Mouse (Mus musculus): ENCODE measurements around the gene Tbc1d10c. TPM values are rescaled to one million over a fixed set of nuclear protein-coding genes. Genes with fewer than 3 reads are reported as not detected.

Tbc1d10c gene
- polyA plus RNA-seq, 1 experiment from 2014 or later, result 3.9 TPM

DNA sequence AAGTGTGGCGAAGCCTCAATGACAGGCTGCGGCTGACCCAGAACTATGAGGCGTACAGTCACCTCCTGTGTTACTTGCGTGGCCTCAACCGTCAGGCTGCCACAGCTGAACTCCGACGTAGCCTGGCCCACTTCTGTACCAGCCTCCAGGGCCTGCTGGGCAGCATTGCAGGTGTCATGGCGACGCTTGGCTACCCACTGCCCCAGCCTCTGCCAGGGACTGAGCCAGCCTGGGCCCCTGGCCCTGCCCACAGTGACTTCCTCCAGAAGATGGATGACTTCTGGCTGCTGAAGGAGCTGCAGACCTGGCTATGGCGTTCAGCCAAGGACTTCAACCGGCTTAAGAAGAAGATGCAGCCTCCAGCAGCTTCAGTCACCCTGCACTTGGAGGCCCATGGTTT, 31.1 kb upstream of the Tbc1d10c start:
- no peak for TF ChIP-seq CTCF (IDR thresholded peaks at IDR 0.05; ENCODE audit: low read depth)
- Histone ChIP-seq H3K9ac (ENCODE audit: low read depth, low read length) (no peak overlapping the region), H3K4me3 (replicated peaks; ENCODE audit: low read depth, low read length) (no peak overlapping the region), H3K27me3 (ENCODE audit: insufficient read depth, low read length) (no peaks in the 10 kb centered on the region), H3K27ac (peak overlapping the region; percentile 64; the same call in 1 of the 2 replicates), H3K9me3 (replicated peaks; ENCODE audit: low read length) (no peaks in the 10 kb centered on the region), H3K36me3 (ENCODE audit: insufficient read depth, low read length) (no peaks in the 10 kb centered on the region), H3K4me1 (replicated peaks; ENCODE audit: insufficient read depth, low read length) (peaks cover 31% of the 10 kb centered on the region), H3K4me2 (ENCODE audit: low read length) (0 out of 2 replicates have a peak overlapping the region, but pooled peaks have one; percentile 9)
- ATAC-seq (replicated peaks; ENCODE audit: low FRiP score, low read depth) (peak; percentile 77; the same call in 1 of the 2 replicates), DNase-seq (ENCODE audit: low spot score) (peak; percentile 46)
- WGBS, result 22% methylated on average over 11 of the region's 11 CpGs

- 0 out of 2 replicates have a peak overlapping the region, but pooled peaks have one; percentile 31 for H3K9ac ChIP-seq (ENCODE audit: low read depth, low read length)
Observed at GRCm38 (mm10) chr19:4220957-4221743, 30.1 kb upstream of the Tbc1d10c start.

DNA sequence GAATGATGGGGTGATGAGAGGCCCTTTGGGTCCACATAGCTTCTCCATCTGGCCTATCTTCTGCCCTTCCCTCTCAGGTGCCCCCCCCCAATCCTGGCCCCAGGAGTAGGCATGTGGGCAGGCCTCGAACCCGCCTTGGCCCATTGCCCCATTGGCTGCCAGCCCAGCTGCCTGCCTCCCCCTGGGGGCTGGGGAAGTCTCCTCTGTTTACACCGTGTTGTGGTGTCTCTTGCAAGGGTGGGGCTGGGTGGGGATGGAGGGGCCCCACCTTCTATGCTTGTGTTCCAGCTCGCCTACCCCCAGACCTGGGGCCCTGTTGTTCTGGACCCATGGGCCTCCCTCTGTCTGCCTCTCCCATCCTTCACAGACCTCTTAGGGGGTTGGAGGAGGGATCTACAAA, 29.3 kb upstream of the Tbc1d10c start:
- H3K27me3 ChIP-seq (ENCODE audit: insufficient read depth, low read length), result no peaks in the 10 kb centered on the region
- TF ChIP-seq CTCF (IDR thresholded peaks at IDR 0.05; ENCODE audit: low read depth), result no peak
- ATAC-seq (replicated peaks; ENCODE audit: low FRiP score, low read depth), result no peak
- H3K36me3 ChIP-seq (ENCODE audit: insufficient read depth, low read length), result no peaks in the 10 kb centered on the region
- peak overlapping the region; percentile 31 for H3K27ac ChIP-seq
- peaks cover 40% of the 10 kb centered on the region for H3K4me1 ChIP-seq (replicated peaks; ENCODE audit: insufficient read depth, low read length)
- H3K4me2 ChIP-seq (ENCODE audit: low read length), result peak overlapping the region; percentile 30; the same call in 1 of the 2 replicates
- 48% methylated on average over 4 of the region's 4 CpGs for WGBS
- H3K9ac ChIP-seq (ENCODE audit: low read depth, low read length), result no peak overlapping the region; the same call in 1 of the 2 replicates
- H3K4me3 ChIP-seq (replicated peaks; ENCODE audit: low read depth, low read length), result no peak overlapping the region
- H3K9me3 ChIP-seq (replicated peaks; ENCODE audit: low read length), result no peaks in the 10 kb centered on the region
- no peak for DNase-seq (ENCODE audit: low spot score)

More at GRCm38 (mm10) chr19:4220957-4221743, 30.1 kb upstream of the Tbc1d10c start:
- ATAC-seq (replicated peaks; ENCODE audit: low FRiP score, low read depth), result no peak
- peaks cover 39% of the 10 kb centered on the region for H3K4me1 ChIP-seq (replicated peaks; ENCODE audit: insufficient read depth, low read length)
- no peaks in the 10 kb centered on the region for H3K36me3 ChIP-seq (ENCODE audit: insufficient read depth, low read length)
- WGBS, result 13% methylated on average over 14 of the region's 14 CpGs
- no peak for TF ChIP-seq CTCF (IDR thresholded peaks at IDR 0.05; ENCODE audit: low read depth)
- DNase-seq (ENCODE audit: low spot score), result peak; percentile 75
- H3K27ac ChIP-seq, result peak overlapping the region; percentile 64
- H3K27me3 ChIP-seq (ENCODE audit: insufficient read depth, low read length), result no peaks in the 10 kb centered on the region
- H3K9me3 ChIP-seq (replicated peaks; ENCODE audit: low read length), result no peaks in the 10 kb centered on the region
- H3K4me2 ChIP-seq (ENCODE audit: low read length), result peak overlapping the region; percentile 30
- H3K4me3 ChIP-seq (replicated peaks; ENCODE audit: low read depth, low read length), result no peak overlapping the region

DNA sequence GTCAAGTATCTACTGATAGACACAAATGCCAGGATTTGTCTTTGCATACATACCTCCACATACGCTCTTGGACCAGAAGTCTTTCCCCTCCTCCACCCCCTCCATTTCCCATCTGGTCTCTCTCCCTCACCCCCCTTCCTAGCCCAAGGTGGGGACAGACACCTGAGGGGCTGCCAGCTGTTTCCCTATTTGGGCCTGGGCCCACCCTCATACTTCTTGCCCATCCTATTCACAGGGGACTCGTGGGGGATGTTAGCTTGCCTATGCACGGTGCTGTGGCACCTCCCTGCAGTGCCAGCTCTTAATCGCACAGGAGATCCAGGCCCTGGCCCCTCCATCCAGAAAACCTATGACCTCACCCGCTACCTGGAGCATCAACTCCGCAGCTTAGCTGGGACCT, 28.9 kb upstream of the Tbc1d10c start:
- no peak overlapping the region for H3K4me3 ChIP-seq (replicated peaks; ENCODE audit: low read depth, low read length)
- no peak for TF ChIP-seq CTCF (IDR thresholded peaks at IDR 0.05; ENCODE audit: low read depth)
- H3K27ac ChIP-seq, result no peak overlapping the region
- peaks cover 42% of the 10 kb centered on the region for H3K4me1 ChIP-seq (replicated peaks; ENCODE audit: insufficient read depth, low read length)
- DNase-seq (ENCODE audit: low spot score) (no peak), ATAC-seq (replicated peaks; ENCODE audit: low FRiP score, low read depth) (no peak)
- no peak overlapping the region for H3K4me2 ChIP-seq (ENCODE audit: low read length)
- 85% methylated on average over 6 of the region's 6 CpGs for WGBS
- H3K27me3 ChIP-seq (ENCODE audit: insufficient read depth, low read length), result no peaks in the 10 kb centered on the region
- H3K9ac ChIP-seq (ENCODE audit: low read depth, low read length), result no peak overlapping the region
- no peaks in the 10 kb centered on the region for H3K36me3 ChIP-seq (ENCODE audit: insufficient read depth, low read length)
- no peaks in the 10 kb centered on the region for H3K9me3 ChIP-seq (replicated peaks; ENCODE audit: low read length)

GRCm38 (mm10) chr19:4218784-4219183, 27.7 kb upstream of the Tbc1d10c start:
- WGBS, result 86% methylated on average over 1 of the region's 1 CpGs
- Histone ChIP-seq H3K27ac (no peak overlapping the region), H3K36me3 (ENCODE audit: insufficient read depth, low read length) (no peaks in the 10 kb centered on the region), H3K9ac (ENCODE audit: low read depth, low read length) (no peak overlapping the region), H3K9me3 (replicated peaks; ENCODE audit: low read length) (no peaks in the 10 kb centered on the region), H3K4me3 (replicated peaks; ENCODE audit: low read depth, low read length) (no peak overlapping the region), H3K4me2 (ENCODE audit: low read length) (no peak overlapping the region), H3K4me1 (replicated peaks; ENCODE audit: insufficient read depth, low read length) (peaks cover 42% of the 10 kb centered on the region), H3K27me3 (ENCODE audit: insufficient read depth, low read length) (no peaks in the 10 kb centered on the region)
- DNase-seq (ENCODE audit: low spot score) (no peak), ATAC-seq (replicated peaks; ENCODE audit: low FRiP score, low read depth) (no peak)
- no peak for TF ChIP-seq CTCF (IDR thresholded peaks at IDR 0.05; ENCODE audit: low read depth)

DNA sequence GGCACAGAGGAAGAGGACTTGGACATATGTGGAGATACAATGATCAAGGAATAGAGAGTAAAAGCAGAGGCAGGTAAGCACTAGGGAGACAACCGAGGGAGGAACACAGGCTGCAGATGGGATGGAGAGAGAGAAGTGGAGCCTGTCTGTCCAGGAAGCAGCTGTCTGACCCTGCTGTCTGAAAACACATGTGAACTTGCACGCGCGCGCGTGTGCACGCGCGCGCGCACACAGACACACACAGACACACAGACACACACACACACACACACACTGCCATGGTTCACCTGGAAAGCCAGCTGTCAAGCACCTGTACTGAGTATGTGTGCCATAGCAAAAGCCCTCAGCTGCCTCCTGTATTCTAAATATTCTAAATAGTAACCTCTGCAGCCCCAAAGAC, 27.2 kb upstream of the Tbc1d10c start:
- TF ChIP-seq CTCF (IDR thresholded peaks at IDR 0.05; ENCODE audit: low read depth), result no peak
- H3K4me3 ChIP-seq (replicated peaks; ENCODE audit: low read depth, low read length), result no peak overlapping the region
- H3K27me3 ChIP-seq (ENCODE audit: insufficient read depth, low read length), result no peaks in the 10 kb centered on the region
- 94% methylated on average over 11 of the region's 11 CpGs for WGBS
- peaks cover 42% of the 10 kb centered on the region for H3K4me1 ChIP-seq (replicated peaks; ENCODE audit: insufficient read depth, low read length)
- DNase-seq (ENCODE audit: low spot score) (no peak), ATAC-seq (replicated peaks; ENCODE audit: low FRiP score, low read depth) (no peak)
- 0 out of 2 replicates have a peak overlapping the region, but pooled peaks have one; percentile 6 for H3K27ac ChIP-seq
- H3K9me3 ChIP-seq (replicated peaks; ENCODE audit: low read length), result no peaks in the 10 kb centered on the region
- H3K9ac ChIP-seq (ENCODE audit: low read depth, low read length), result no peak overlapping the region
- H3K36me3 ChIP-seq (ENCODE audit: insufficient read depth, low read length), result no peaks in the 10 kb centered on the region
- H3K4me2 ChIP-seq (ENCODE audit: low read length), result no peak overlapping the region

Measured in kidney, postnatal 0 days (tissue).